Mouse (Mus musculus) MEL (cell line): ENCODE measurements around the gene Ccdc88c. TPM values are rescaled to one million over a fixed set of nuclear protein-coding genes. Genes with fewer than 3 reads are reported as not detected.

ENCODE experiments used
- DNase-seq: peaks from one replicate; pipeline ENCODE4 v3.0.0; 2011; ENCODE audit warnings: low read depth, low spot score
- H3K27ac ChIP-seq: 2 replicates; pipeline ENCODE4 v1.5.1; 2012; ENCODE audit warnings: low read depth, mild to moderate bottlenecking, control low read depth, low read length, moderate library complexity; ENCODE audit not compliant: control insufficient read depth
- H3K27me3 ChIP-seq, 2 experiments: fragments of 150-350 bp in 1 of 2; sonication (generic) in 1 of 2; 2 replicates each; pipeline ENCODE4 v1.6.1; 2012; ENCODE audit warnings: low read length in 2 of 2, mild to moderate bottlenecking in 2 of 2, improper control_type of control experiment in 1 of 2, moderate library complexity in 1 of 2; ENCODE audit not compliant: insufficient read depth in 2 of 2, control insufficient read depth in 1 of 2
- H3K36me3 ChIP-seq, 2 experiments: 2 replicates each; pipeline ENCODE4 v1.6.1; 2012 to 2014; ENCODE audit warnings: low read length in 2 of 2, improper control_type of control experiment in 1 of 2, inconsistent platforms in 1 of 2, mild to moderate bottlenecking in 1 of 2; ENCODE audit not compliant: insufficient read depth in 2 of 2, control insufficient read depth in 1 of 2
- H3K4me1 ChIP-seq, 2 experiments: fragments of 150-350 bp in 1 of 2; sonication (generic) in 1 of 2; 2 replicates each; pipeline ENCODE4 v1.6.1; 2012; ENCODE audit warnings: low read length in 2 of 2, improper control_type of control experiment in 1 of 2, mild to moderate bottlenecking in 1 of 2; ENCODE audit not compliant: insufficient read depth in 2 of 2, control insufficient read depth in 1 of 2
- H3K4me3 ChIP-seq, 2 experiments: fragments of 150-350 bp in 1 of 2; sonication (generic) in 1 of 2; 2 replicates each; pipeline ENCODE4 v1.5.1; 2012; ENCODE audit warnings: low read depth in 2 of 2, low read length in 2 of 2, mild to moderate bottlenecking in 2 of 2, moderate library complexity in 2 of 2, control low read depth in 1 of 2, improper control_type of control experiment in 1 of 2; ENCODE audit not compliant: control insufficient read depth in 1 of 2, insufficient read depth in 1 of 2
- H3K79me2 ChIP-seq: 2 replicates; pipeline ENCODE4 v1.6.1; 2012; ENCODE audit warnings: mild to moderate bottlenecking, low read length, moderate library complexity; ENCODE audit not compliant: control insufficient read depth, poor library complexity, insufficient read depth
- H3K9ac ChIP-seq: 2 replicates; pipeline ENCODE4 v1.6.1; 2012; ENCODE audit warnings: low read depth, mild to moderate bottlenecking, control low read depth, low read length, moderate library complexity; ENCODE audit not compliant: control insufficient read depth, poor library complexity, severe bottlenecking
- H3K9me3 ChIP-seq: fragments of 150-350 bp; sonication (generic); replicated peaks from 2 replicates; pipeline ENCODE4 v1.6.1; 2012; ENCODE audit warnings: mild to moderate bottlenecking, low read length, improper control_type of control experiment, moderate library complexity; ENCODE audit not compliant: insufficient read depth
- BHLHE40 ChIP-seq: IDR thresholded peaks from 2 replicates; pipeline ENCODE4 v1.6.1; 2012; ENCODE audit warnings: low read depth, mild to moderate bottlenecking, inconsistent platforms, low read length, improper control_type of control experiment, borderline replicate concordance
- E2F4 ChIP-seq: IDR thresholded peaks from 2 replicates; pipeline ENCODE4 v1.6.1; 2011; ENCODE audit warnings: low read depth, low read length, improper control_type of control experiment, borderline replicate concordance
- EP300 ChIP-seq, 2 experiments: IDR thresholded peaks; 2 replicates each; pipeline ENCODE4 v1.6.1; 2011; ENCODE audit warnings: improper control_type of control experiment in 2 of 2, low read length in 2 of 2, low read depth in 1 of 2, mild to moderate bottlenecking in 1 of 2
- GABPA ChIP-seq: IDR thresholded peaks from 2 replicates; pipeline ENCODE4 v1.6.1; 2012; ENCODE audit warnings: low read depth, mild to moderate bottlenecking, inconsistent platforms, low read length, improper control_type of control experiment, moderate library complexity
- JUND ChIP-seq: IDR thresholded peaks from 2 replicates; pipeline ENCODE4 v1.6.1; 2011; ENCODE audit warnings: low read depth, mild to moderate bottlenecking, improper control_type of control experiment, low read length
- MAFK ChIP-seq: IDR thresholded peaks from 2 replicates; pipeline ENCODE4 v1.6.1; 2011; ENCODE audit warnings: low read depth, mild to moderate bottlenecking, low read length, improper control_type of control experiment, borderline replicate concordance
- MYC ChIP-seq: IDR thresholded peaks from 2 replicates; pipeline ENCODE4 v1.6.1; 2011; ENCODE audit warnings: low read depth, mild to moderate bottlenecking, low read length, improper control_type of control experiment, moderate library complexity
- NRF1 ChIP-seq: IDR thresholded peaks from 2 replicates; pipeline ENCODE4 v1.6.1; 2014; ENCODE audit warnings: low read depth, mild to moderate bottlenecking, inconsistent platforms, low read length, improper control_type of control experiment, moderate library complexity; ENCODE audit not compliant: poor library complexity, insufficient read depth, severe bottlenecking
- POLR2AphosphoS2 ChIP-seq: IDR thresholded peaks from 2 replicates; pipeline ENCODE4 v1.6.1; 2011; ENCODE audit warnings: low read length, improper control_type of control experiment
- POLR2AphosphoS5 ChIP-seq: IDR thresholded peaks from 2 replicates; pipeline ENCODE4 v1.6.1; 2012; ENCODE audit warnings: low read depth, borderline replicate concordance, mild to moderate bottlenecking, inconsistent platforms, low read length, moderate library complexity, mixed read lengths
- RCOR1 ChIP-seq: IDR thresholded peaks from 2 replicates; pipeline ENCODE4 v1.6.1; 2012; ENCODE audit warnings: low read depth, mild to moderate bottlenecking, inconsistent platforms, low read length, improper control_type of control experiment
- SMC3 ChIP-seq: IDR thresholded peaks from 2 replicates; pipeline ENCODE4 v1.6.1; 2011; ENCODE audit warnings: low read depth, low read length, improper control_type of control experiment
- UBTF ChIP-seq: IDR thresholded peaks from 2 replicates; pipeline ENCODE4 v1.6.1; 2012; ENCODE audit warnings: low read depth, mild to moderate bottlenecking, inconsistent platforms, low read length, improper control_type of control experiment, moderate library complexity, borderline replicate concordance; ENCODE audit not compliant: insufficient read depth
- USF1 ChIP-seq: IDR thresholded peaks from 2 replicates; pipeline ENCODE4 v1.6.1; 2014; ENCODE audit warnings: low read depth, mild to moderate bottlenecking, inconsistent platforms, low read length, improper control_type of control experiment, moderate library complexity
- USF2 ChIP-seq, 2 experiments: IDR thresholded peaks; 2 replicates each; pipeline ENCODE4 v1.6.1; 2011 to 2012; ENCODE audit warnings: improper control_type of control experiment in 2 of 2, low read length in 2 of 2, borderline replicate concordance in 1 of 2, inconsistent platforms in 1 of 2, low read depth in 1 of 2, mild to moderate bottlenecking in 1 of 2; ENCODE audit not compliant: insufficient read depth in 1 of 2
- ZC3H11A ChIP-seq: IDR thresholded peaks from 2 replicates; pipeline ENCODE4 v1.6.1; 2012; ENCODE audit warnings: low read depth, mild to moderate bottlenecking, inconsistent platforms, low read length, improper control_type of control experiment
- ZKSCAN1 ChIP-seq: IDR thresholded peaks from 2 replicates; pipeline ENCODE4 v1.6.1; 2012; ENCODE audit warnings: low read depth, mild to moderate bottlenecking, inconsistent platforms, low read length, improper control_type of control experiment, moderate library complexity
- ZMIZ1 ChIP-seq: IDR thresholded peaks from 2 replicates; pipeline ENCODE4 v1.6.1; 2012; ENCODE audit warnings: low read depth, mild to moderate bottlenecking, inconsistent platforms, low read length, improper control_type of control experiment, moderate library complexity
- ZNF384 ChIP-seq: IDR thresholded peaks from 2 replicates; pipeline ENCODE4 v1.6.1; 2012; ENCODE audit warnings: low read depth, mild to moderate bottlenecking, inconsistent platforms, low read length, improper control_type of control experiment
- polyA plus RNA-seq, 2 experiments: library from polyadenylated mRNA; stranded (reverse) in 1 of 2; unstranded in 1 of 2; fragments of >175 nt in 1 of 2; fragments of >200 nt in 1 of 2; gene quantifications; 2 replicates each; pipeline versions ENCODE4 v1.2.1 to v1.2.4; 2012; ENCODE audit warnings: low replicate concordance in 2 of 2, low read depth in 1 of 2; ENCODE audit not compliant: insufficient read length in 2 of 2, insufficient read depth in 1 of 2, missing spikeins in 1 of 2
- total RNA-seq: library from RNA; depleted of rRNA; stranded (reverse); fragments of 300-350 nt; gene quantifications from 2 replicates; pipeline ENCODE4 v1.2.3, GENCODE M21; 2012

Ccdc88c gene
- total and polyA plus RNA-seq, 3 experiments = 8.7 to 15.3 TPM; not detected in 1

GRCm38 (mm10) chr12:100956028-100956427 lies 72.8 kb downstream of the Ccdc88c start (continued):
- TF ChIP-seq NRF1 = no peak
- no peak for TF ChIP-seq USF2 (IDR thresholded peaks at IDR 0.05; ENCODE audit: borderline replicate concordance in 1 of 2, insufficient read depth in 1 of 2, low read depth in 1 of 2, low read length in 2 of 2)
- TF ChIP-seq MAFK = no peak
- no peak for TF ChIP-seq ZC3H11A
- no peak for TF ChIP-seq E2F4
- no peak for TF ChIP-seq BHLHE40
- TF ChIP-seq POLR2AphosphoS5 = no peak
- TF ChIP-seq UBTF = no peak
- no peak for TF ChIP-seq USF1
- no peak for TF ChIP-seq MYC

GRCm38 (mm10) chr12:100953926-100954325 lies 74.9 kb downstream of the Ccdc88c start:
- Histone ChIP-seq H3K4me1 (peaks cover 20 to 44% of the 10 kb centered on the region in 2 experiments), H3K27me3 (no peaks in the 10 kb centered on the region), H3K27ac (no peak overlapping the region), H3K9ac (no peak overlapping the region), H3K36me3 (peaks cover 0 to 30% of the 10 kb centered on the region in 2 experiments; a peak in 2 of 4 replicates), H3K79me2 (no peaks in the 10 kb centered on the region), H3K4me3 (no peak overlapping the region), H3K9me3 (no peaks in the 10 kb centered on the region)
- no peak for DNase-seq
- no peak for TF ChIP-seq POLR2AphosphoS2
- no peak for TF ChIP-seq ZMIZ1
- TF ChIP-seq ZKSCAN1 = no peak
- no peak for TF ChIP-seq JUND
- no peak for TF ChIP-seq USF2 (IDR thresholded peaks at IDR 0.05; ENCODE audit: borderline replicate concordance in 1 of 2, insufficient read depth in 1 of 2, low read depth in 1 of 2, low read length in 2 of 2)
- no peak for TF ChIP-seq RCOR1
- TF ChIP-seq EP300 (IDR thresholded peaks at IDR 0.05; ENCODE audit: low read depth in 1 of 2, low read length in 2 of 2) = no peak
- TF ChIP-seq MAFK = no peak
- TF ChIP-seq MYC = no peak
- TF ChIP-seq GABPA = no peak
- no peak for TF ChIP-seq ZNF384
- TF ChIP-seq SMC3 = no peak
